Mouse (Mus musculus): Measurements from ENCODE around the gene Cmss1. TPM values are rescaled to one million over a fixed set of nuclear protein-coding genes. Genes with fewer than 3 reads are reported as not detected.

The Cmss1 gene
- polyA plus RNA-seq, 1 experiment from 2014 or later: 58.3 TPM

DNA sequence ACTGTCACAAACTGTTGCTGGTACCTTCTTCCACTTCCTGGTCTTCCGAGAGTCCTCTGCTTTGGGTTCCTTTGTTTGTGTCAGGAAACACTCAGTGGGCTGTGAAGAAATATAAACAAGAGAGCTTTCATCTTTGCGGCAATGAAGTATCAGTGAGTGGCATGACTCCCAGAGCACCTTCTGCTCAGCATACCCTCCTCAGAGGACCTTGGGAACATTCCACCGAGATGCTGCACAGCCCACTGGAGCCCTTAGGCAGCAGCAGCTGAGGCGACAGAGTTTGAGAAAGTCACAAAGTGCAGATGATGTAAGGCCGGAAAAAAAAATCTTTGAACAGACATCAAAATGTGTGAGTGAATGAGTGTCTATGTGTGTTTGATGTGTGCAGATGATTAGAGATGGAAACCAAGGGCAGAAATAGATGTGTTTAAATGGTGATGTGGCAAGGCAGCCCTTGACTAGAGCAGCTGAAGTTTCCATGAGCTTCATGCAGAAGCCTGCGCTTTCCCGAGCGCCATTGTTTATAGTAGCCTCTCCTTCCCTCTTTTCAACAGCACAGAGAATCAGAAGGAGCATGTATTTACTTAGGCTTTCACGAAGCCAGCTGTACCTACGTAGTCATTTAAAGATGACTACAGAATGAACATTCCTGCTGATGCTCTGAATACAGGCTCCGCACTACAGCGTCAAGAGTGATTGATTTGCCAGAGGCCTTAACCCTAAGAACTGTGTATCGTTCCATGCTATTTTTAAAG, 288.6 kb downstream of the Cmss1 start:
- Histone ChIP-seq H3K4me3 (ENCODE audit: low read depth, low read length) (no peak overlapping the region), H3K9me3 (ENCODE audit: control insufficient read depth, low read length) (0 out of 2 replicates have a peak, but pooled peaks cover 2% of the 10 kb centered on the region), H3K27me3 (ENCODE audit: control insufficient read depth, insufficient read depth, low read length) (no peaks in the 10 kb centered on the region), H3K4me1 (ENCODE audit: control insufficient read depth, insufficient read depth, low read length) (no peaks in the 10 kb centered on the region), H3K4me2 (ENCODE audit: low read depth, severe bottlenecking) (no peak overlapping the region), H3K9ac (ENCODE audit: low read length) (no peak overlapping the region), H3K36me3 (ENCODE audit: control insufficient read depth, insufficient read depth, low read length) (no peaks in the 10 kb centered on the region), H3K27ac (replicated peaks; ENCODE audit: low read depth, low read length) (no peak overlapping the region)
- WGBS: 52% methylated on average over 13 of the region's 13 CpGs
- DNase-seq (ENCODE audit: low spot score) (no peak), ATAC-seq (ENCODE audit: insufficient number of reproducible peaks, low FRiP score, low TSS enrichment, low read depth) (no peak)

DNA sequence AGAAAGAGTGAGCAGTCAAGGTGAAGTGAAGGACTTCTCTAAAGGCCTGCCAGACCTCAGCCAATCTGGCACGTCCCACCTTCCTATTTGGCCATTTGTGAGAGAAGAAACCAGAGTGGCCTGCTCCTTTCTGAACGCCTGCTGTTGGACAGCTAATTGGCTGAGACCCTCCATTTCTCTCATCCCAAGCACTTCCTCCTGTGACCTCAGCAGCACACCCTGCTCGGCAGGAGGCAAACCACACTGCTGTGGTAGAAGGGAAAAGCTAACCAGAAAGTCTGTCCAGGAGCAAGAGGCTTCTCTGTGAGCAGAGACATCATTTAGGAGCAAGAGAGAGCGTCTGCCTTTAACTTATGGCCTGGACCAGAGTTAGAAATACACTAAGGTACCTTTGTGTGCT, 289.5 kb downstream of the Cmss1 start:
- no peak overlapping the region for H3K27ac ChIP-seq (replicated peaks; ENCODE audit: low read depth, low read length)
- WGBS: 68% methylated on average over 4 of the region's 4 CpGs
- no peak overlapping the region for H3K4me3 ChIP-seq (ENCODE audit: low read depth, low read length)
- 0 out of 2 replicates have a peak, but pooled peaks cover 2% of the 10 kb centered on the region for H3K9me3 ChIP-seq (ENCODE audit: control insufficient read depth, low read length)
- no peaks in the 10 kb centered on the region for H3K4me1 ChIP-seq (ENCODE audit: control insufficient read depth, insufficient read depth, low read length)
- ATAC-seq (ENCODE audit: insufficient number of reproducible peaks, low FRiP score, low TSS enrichment, low read depth) (no peak), DNase-seq (ENCODE audit: low spot score) (no peak)
- H3K4me2 ChIP-seq (ENCODE audit: low read depth, severe bottlenecking): no peak overlapping the region
- no peak overlapping the region for H3K9ac ChIP-seq (ENCODE audit: low read length)
- no peaks in the 10 kb centered on the region for H3K27me3 ChIP-seq (ENCODE audit: control insufficient read depth, insufficient read depth, low read length)
- no peaks in the 10 kb centered on the region for H3K36me3 ChIP-seq (ENCODE audit: control insufficient read depth, insufficient read depth, low read length)

GRCm38 (mm10) chr16:57315026-57315425, 291.6 kb downstream of the Cmss1 start:
- WGBS: 92% methylated on average over 9 of the region's 9 CpGs
- Histone ChIP-seq H3K36me3 (ENCODE audit: control insufficient read depth, insufficient read depth, low read length) (no peaks in the 10 kb centered on the region), H3K4me2 (ENCODE audit: low read depth, severe bottlenecking) (no peak overlapping the region), H3K27ac (replicated peaks; ENCODE audit: low read depth, low read length) (no peak overlapping the region), H3K9me3 (ENCODE audit: control insufficient read depth, low read length) (0 out of 2 replicates have a peak, but pooled peaks cover 2% of the 10 kb centered on the region), H3K4me3 (ENCODE audit: low read depth, low read length) (no peak overlapping the region), H3K9ac (ENCODE audit: low read length) (no peak overlapping the region), H3K27me3 (ENCODE audit: control insufficient read depth, insufficient read depth, low read length) (no peaks in the 10 kb centered on the region), H3K4me1 (ENCODE audit: control insufficient read depth, insufficient read depth, low read length) (no peaks in the 10 kb centered on the region)
- DNase-seq (ENCODE audit: low spot score): no peak
- ATAC-seq (ENCODE audit: insufficient number of reproducible peaks, low FRiP score, low TSS enrichment, low read depth): no peak

GRCm38 (mm10) chr16:57314236-57314635, 292.4 kb downstream of the Cmss1 start:
- ATAC-seq (ENCODE audit: insufficient number of reproducible peaks, low FRiP score, low TSS enrichment, low read depth) (no peak), DNase-seq (ENCODE audit: low spot score) (no peak)
- Histone ChIP-seq H3K4me2 (ENCODE audit: low read depth, severe bottlenecking) (no peak overlapping the region), H3K27ac (replicated peaks; ENCODE audit: low read depth, low read length) (no peak overlapping the region), H3K27me3 (ENCODE audit: control insufficient read depth, insufficient read depth, low read length) (no peaks in the 10 kb centered on the region), H3K4me1 (ENCODE audit: control insufficient read depth, insufficient read depth, low read length) (no peaks in the 10 kb centered on the region), H3K9ac (ENCODE audit: low read length) (no peak overlapping the region), H3K4me3 (ENCODE audit: low read depth, low read length) (no peak overlapping the region), H3K36me3 (ENCODE audit: control insufficient read depth, insufficient read depth, low read length) (no peaks in the 10 kb centered on the region), H3K9me3 (ENCODE audit: control insufficient read depth, low read length) (no peaks in the 10 kb centered on the region)
- WGBS: 53% methylated on average over 3 of the region's 3 CpGs

DNA sequence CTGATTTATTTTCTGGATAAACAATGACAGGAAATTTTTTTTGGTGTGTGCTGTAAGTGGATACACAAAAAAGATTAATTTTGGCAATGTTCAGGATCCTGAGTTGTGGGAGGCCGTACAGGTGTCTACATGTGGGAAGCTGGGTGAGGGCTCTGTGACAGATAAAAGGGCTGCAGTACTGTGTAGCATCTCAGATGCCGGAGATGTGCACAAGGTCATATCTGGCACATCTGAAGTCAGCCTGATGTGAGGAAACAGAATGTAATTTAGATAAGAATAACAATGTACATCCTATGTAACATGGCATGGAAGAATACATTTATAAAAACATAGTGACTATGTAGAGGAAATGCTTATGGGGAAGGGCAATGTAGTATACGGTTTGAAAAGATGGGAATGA, 293.2 kb downstream of the Cmss1 start:
- H3K9me3 ChIP-seq (ENCODE audit: control insufficient read depth, low read length): no peaks in the 10 kb centered on the region
- ATAC-seq (ENCODE audit: insufficient number of reproducible peaks, low FRiP score, low TSS enrichment, low read depth) (no peak), DNase-seq (ENCODE audit: low spot score) (no peak)
- WGBS: 94% methylated on average over 3 of the region's 3 CpGs
- no peaks in the 10 kb centered on the region for H3K36me3 ChIP-seq (ENCODE audit: control insufficient read depth, insufficient read depth, low read length)
- H3K4me2 ChIP-seq (ENCODE audit: low read depth, severe bottlenecking): no peak overlapping the region
- H3K4me1 ChIP-seq (ENCODE audit: control insufficient read depth, insufficient read depth, low read length): no peaks in the 10 kb centered on the region
- H3K4me3 ChIP-seq (ENCODE audit: low read depth, low read length): no peak overlapping the region
- no peak overlapping the region for H3K9ac ChIP-seq (ENCODE audit: low read length)
- H3K27ac ChIP-seq (replicated peaks; ENCODE audit: low read depth, low read length): no peak overlapping the region
- H3K27me3 ChIP-seq (ENCODE audit: control insufficient read depth, insufficient read depth, low read length): no peaks in the 10 kb centered on the region

DNA sequence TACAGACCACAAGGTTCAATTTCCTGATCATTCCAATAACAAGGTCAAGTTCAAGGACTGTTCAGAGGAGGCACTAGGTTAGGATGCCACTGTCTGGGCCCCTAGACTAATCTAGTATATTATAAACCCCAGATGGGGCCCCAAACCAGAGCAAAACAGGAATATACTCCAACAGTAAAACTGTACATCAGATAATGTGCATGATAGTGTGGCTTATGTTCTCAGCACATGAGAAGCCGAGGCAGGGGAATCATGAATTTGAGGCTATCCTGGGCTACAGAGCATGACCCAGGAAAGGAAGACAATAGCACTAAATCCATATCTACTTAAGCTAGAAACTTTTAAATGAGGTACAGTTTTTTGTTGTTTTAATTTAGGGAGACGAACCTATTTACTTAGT, 294.5 kb downstream of the Cmss1 start:
- Histone ChIP-seq H3K9ac (ENCODE audit: low read length) (no peak overlapping the region), H3K4me2 (ENCODE audit: low read depth, severe bottlenecking) (no peak overlapping the region), H3K4me1 (ENCODE audit: control insufficient read depth, insufficient read depth, low read length) (no peaks in the 10 kb centered on the region), H3K4me3 (ENCODE audit: low read depth, low read length) (no peak overlapping the region), H3K9me3 (ENCODE audit: control insufficient read depth, low read length) (no peaks in the 10 kb centered on the region), H3K27me3 (ENCODE audit: control insufficient read depth, insufficient read depth, low read length) (no peaks in the 10 kb centered on the region), H3K36me3 (ENCODE audit: control insufficient read depth, insufficient read depth, low read length) (no peaks in the 10 kb centered on the region), H3K27ac (replicated peaks; ENCODE audit: low read depth, low read length) (no peak overlapping the region)
- WGBS: 87% methylated on average over 2 of the region's 2 CpGs
- DNase-seq (ENCODE audit: low spot score) (no peak), ATAC-seq (ENCODE audit: insufficient number of reproducible peaks, low FRiP score, low TSS enrichment, low read depth) (no peak)

DNA sequence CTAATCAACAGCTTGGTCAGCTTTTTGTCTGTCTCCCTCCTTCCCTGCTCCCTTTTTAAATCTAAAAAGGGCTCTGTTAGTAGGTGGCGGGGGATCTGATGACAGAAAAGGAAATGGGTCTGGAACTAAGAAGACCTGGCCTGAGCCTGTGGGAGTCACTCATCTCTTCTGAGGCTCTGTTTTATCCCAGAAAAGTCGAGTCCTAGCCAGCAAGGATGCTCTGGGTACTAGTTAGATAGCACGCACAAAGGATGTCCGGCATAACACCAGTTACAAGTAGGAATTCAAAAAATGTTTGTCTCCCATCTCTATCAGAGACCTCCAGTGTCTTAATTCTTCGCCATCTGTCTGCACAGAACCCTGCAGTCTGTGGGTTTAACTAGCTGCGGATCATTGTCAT, 301.2 kb downstream of the Cmss1 start:
- Histone ChIP-seq H3K4me3 (ENCODE audit: low read depth, low read length) (no peak overlapping the region), H3K9me3 (ENCODE audit: control insufficient read depth, low read length) (no peaks in the 10 kb centered on the region), H3K36me3 (ENCODE audit: control insufficient read depth, insufficient read depth, low read length) (no peaks in the 10 kb centered on the region), H3K4me2 (ENCODE audit: low read depth, severe bottlenecking) (no peak overlapping the region), H3K4me1 (ENCODE audit: control insufficient read depth, insufficient read depth, low read length) (peaks cover 7% of the 10 kb centered on the region), H3K9ac (ENCODE audit: low read length) (no peak overlapping the region), H3K27me3 (ENCODE audit: control insufficient read depth, insufficient read depth, low read length) (no peaks in the 10 kb centered on the region), H3K27ac (replicated peaks; ENCODE audit: low read depth, low read length) (no peak overlapping the region)
- ATAC-seq (ENCODE audit: insufficient number of reproducible peaks, low FRiP score, low TSS enrichment, low read depth): no peak
- DNase-seq (ENCODE audit: low spot score): no peak
- 76% methylated on average over 6 of the region's 6 CpGs for WGBS

GRCm38 (mm10) chr16:57303716-57304115, 302.9 kb downstream of the Cmss1 start:
- DNase-seq (ENCODE audit: low spot score) (peak; percentile 83), ATAC-seq (ENCODE audit: insufficient number of reproducible peaks, low FRiP score, low TSS enrichment, low read depth) (peak; percentile 81; the same call in 1 of the 2 replicates)
- Histone ChIP-seq H3K9ac (ENCODE audit: low read length) (no peak overlapping the region), H3K27ac (replicated peaks; ENCODE audit: low read depth, low read length) (no peak overlapping the region), H3K4me1 (ENCODE audit: control insufficient read depth, insufficient read depth, low read length) (peaks cover 7% of the 10 kb centered on the region), H3K4me3 (ENCODE audit: low read depth, low read length) (peak overlapping the region; percentile 3; the same call in 1 of the 2 replicates), H3K4me2 (ENCODE audit: low read depth, severe bottlenecking) (peak overlapping the region; percentile 43), H3K9me3 (ENCODE audit: control insufficient read depth, low read length) (no peaks in the 10 kb centered on the region), H3K27me3 (ENCODE audit: control insufficient read depth, insufficient read depth, low read length) (no peaks in the 10 kb centered on the region), H3K36me3 (ENCODE audit: control insufficient read depth, insufficient read depth, low read length) (no peaks in the 10 kb centered on the region)
- 11% methylated on average over 19 of the region's 19 CpGs for WGBS

Measured in limb, embryonic 11.5 days (tissue).